Mouse (Mus musculus) E14TG2a.4 (cell line): ENCODE results near the gene Susd3.

Source experiments
- CTCF ChIP-seq: conservative IDR thresholded peaks from 2 replicates; pipeline ENCODE4 v1.5.1; 2014; ENCODE audit warnings: low read length
- NANOG ChIP-seq: IDR thresholded peaks from 2 replicates; pipeline ENCODE4 v1.6.1; 2014; ENCODE audit warnings: borderline replicate concordance, low read length, mixed read lengths
- POU5F1 ChIP-seq: IDR thresholded peaks from 2 replicates; pipeline ENCODE4 v1.6.1; 2014; ENCODE audit warnings: low read length, borderline replicate concordance

- TF ChIP-seq CTCF (no peak), POU5F1 (no peak), NANOG (no peak)
Observed at GRCm38 (mm10) chr13:49206341-49206740, 42.2 kb downstream of the Susd3 start.
